Mouse (Mus musculus) forebrain, postnatal 0 days (tissue): ENCODE measurements around the gene Hesx1. TPM values are rescaled to one million over a fixed set of nuclear protein-coding genes. Genes with fewer than 3 reads are reported as not detected.

Source experiments
- ATAC-seq: fragments of 200-750 bp; cut with Nextera tagmentation; 2 replicates; pipeline ENCODE4 v1.8.0; 2017; ENCODE audit warnings: mild to moderate bottlenecking, moderate library complexity
- DNase-seq: peaks from one replicate; pipeline ENCODE4 v3.0.0-alpha.2; 2015
- H3K27ac ChIP-seq: fragments of 300-500 bp; sonication (generic); 2 replicates; pipeline ENCODE4 v1.5.1; 2014; ENCODE audit warnings: low read depth, mild to moderate bottlenecking, antibody characterized with exemption, low read length, moderate library complexity, mixed read lengths
- H3K27me3 ChIP-seq: fragments of 300-500 bp; sonication (generic); 2 replicates; pipeline ENCODE4 v1.6.1; 2014; ENCODE audit warnings: mild to moderate bottlenecking, low read length, mixed read lengths; ENCODE audit not compliant: insufficient read depth
- H3K36me3 ChIP-seq: fragments of 300-500 bp; sonication (generic); 2 replicates; pipeline ENCODE4 v1.6.1; 2014; ENCODE audit warnings: mild to moderate bottlenecking, moderate library complexity; ENCODE audit not compliant: insufficient read depth
- H3K4me1 ChIP-seq: fragments of 300-500 bp; sonication (generic); 2 replicates; pipeline ENCODE4 v1.6.1; 2014; ENCODE audit warnings: antibody characterized with exemption; ENCODE audit not compliant: insufficient read depth
- H3K4me2 ChIP-seq: fragments of 300-500 bp; sonication (generic); 2 replicates; pipeline ENCODE4 v1.6.1; 2014; ENCODE audit warnings: low read depth, mild to moderate bottlenecking, moderate library complexity
- H3K4me3 ChIP-seq: fragments of 300-500 bp; sonication (generic); 2 replicates; pipeline ENCODE4 v1.5.1; 2014; ENCODE audit warnings: low read depth, low read length, mixed read lengths
- H3K9ac ChIP-seq: fragments of 300-500 bp; sonication (generic); 2 replicates; pipeline ENCODE4 v1.6.1; 2014; ENCODE audit warnings: mild to moderate bottlenecking
- H3K9me3 ChIP-seq: fragments of 300-500 bp; sonication (generic); 2 replicates; pipeline ENCODE4 v1.6.1; 2016; ENCODE audit warnings: low read length
- CTCF ChIP-seq: sonication (generic); IDR thresholded peaks from 2 replicates; pipeline ENCODE4 v1.5.1; 2016; ENCODE audit warnings: antibody characterized with exemption, control low read depth, low read depth
- WGBS: fragments of 180-500 bp; shearing (Covaris S2); extraction: QIAGEN DNeasy Blood & Tissue Kit; methylation state at CpG from one replicate; pipeline ENCODE4 v1.1.7; 2014; 5-methylcytosine and 5-hydroxymethylcytosine counted together
- polyA plus RNA-seq: library from polyadenylated mRNA; unstranded; fragments of >200 nt; fragmentation: Nextera tagmentation; extraction: Ambion mirVana; gene quantifications from 2 replicates; pipeline ENCODE4 v1.2.1, GENCODE M21; 2015
- total RNA-seq: library from RNA; depleted of rRNA; stranded (reverse); fragments of >200 nt; gene quantifications from 2 replicates; pipeline ENCODE4 v1.2.3, GENCODE M21; 2014

The Hesx1 gene
- total and polyA plus RNA-seq, 2 experiments from 2014 or later, result not detected

GRCm38 (mm10) chr14:27011561-27011960 lies 17.3 kb downstream of the Hesx1 start:
- Histone ChIP-seq H3K27ac (no peak overlapping the region), H3K36me3 (no peaks in the 10 kb centered on the region), H3K9me3 (no peaks in the 10 kb centered on the region), H3K4me3 (no peak overlapping the region), H3K9ac (no peak overlapping the region), H3K4me2 (no peak overlapping the region), H3K27me3 (no peaks in the 10 kb centered on the region), H3K4me1 (no peaks in the 10 kb centered on the region)
- 90% methylated on average over 5 of the region's 5 CpGs for WGBS
- ATAC-seq (no peak), DNase-seq (no peak)
- TF ChIP-seq CTCF, result no peak

GRCm38 (mm10) chr14:27013658-27014057 lies 19.4 kb downstream of the Hesx1 start:
- DNase-seq (no peak), ATAC-seq (no peak)
- Histone ChIP-seq H3K36me3 (no peaks in the 10 kb centered on the region), H3K9ac (no peak overlapping the region), H3K27me3 (no peaks in the 10 kb centered on the region), H3K4me1 (no peaks in the 10 kb centered on the region), H3K4me2 (no peak overlapping the region), H3K4me3 (no peak overlapping the region), H3K27ac (no peak overlapping the region), H3K9me3 (no peaks in the 10 kb centered on the region)
- no peak for TF ChIP-seq CTCF
- 82% methylated on average over 4 of the region's 4 CpGs for WGBS

GRCm38 (mm10) chr14:27017936-27018335 lies 23.7 kb downstream of the Hesx1 start:
- TF ChIP-seq CTCF, result no peak
- Histone ChIP-seq H3K4me2 (no peak overlapping the region), H3K27ac (no peak overlapping the region), H3K27me3 (no peaks in the 10 kb centered on the region), H3K9me3 (no peaks in the 10 kb centered on the region), H3K36me3 (no peaks in the 10 kb centered on the region), H3K4me3 (no peak overlapping the region), H3K9ac (no peak overlapping the region), H3K4me1 (no peaks in the 10 kb centered on the region)
- DNase-seq (no peak), ATAC-seq (no peak)
- WGBS, result 94% methylated on average over 2 of the region's 2 CpGs

DNA sequence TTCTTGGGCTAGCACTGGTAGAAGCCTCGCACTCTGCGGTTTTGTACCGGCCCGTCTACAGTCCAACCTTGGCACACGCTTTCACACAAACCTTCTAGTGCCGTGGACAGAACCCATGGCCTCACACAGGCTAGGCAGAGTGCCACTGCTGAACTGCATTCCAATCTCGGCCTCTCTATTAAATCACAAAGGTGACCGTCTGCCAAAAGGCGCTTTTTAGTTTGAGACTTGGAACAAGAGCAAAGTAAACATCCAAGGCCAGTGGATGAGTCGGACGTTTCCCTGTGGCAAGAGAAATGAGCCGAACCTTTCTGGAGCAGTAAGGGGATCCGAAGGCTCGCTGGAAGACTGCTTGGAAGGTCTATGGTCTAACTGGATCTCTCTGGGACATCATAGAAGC lies 25.6 kb downstream of the Hesx1 start:
- 74% methylated on average over 14 of the region's 14 CpGs for WGBS
- Histone ChIP-seq H3K4me2 (no peak overlapping the region), H3K9me3 (no peaks in the 10 kb centered on the region), H3K9ac (no peak overlapping the region), H3K27ac (no peak overlapping the region), H3K4me1 (no peaks in the 10 kb centered on the region), H3K27me3 (no peaks in the 10 kb centered on the region), H3K36me3 (no peaks in the 10 kb centered on the region), H3K4me3 (no peak overlapping the region)
- DNase-seq (no peak), ATAC-seq (no peak)
- no peak for TF ChIP-seq CTCF

DNA sequence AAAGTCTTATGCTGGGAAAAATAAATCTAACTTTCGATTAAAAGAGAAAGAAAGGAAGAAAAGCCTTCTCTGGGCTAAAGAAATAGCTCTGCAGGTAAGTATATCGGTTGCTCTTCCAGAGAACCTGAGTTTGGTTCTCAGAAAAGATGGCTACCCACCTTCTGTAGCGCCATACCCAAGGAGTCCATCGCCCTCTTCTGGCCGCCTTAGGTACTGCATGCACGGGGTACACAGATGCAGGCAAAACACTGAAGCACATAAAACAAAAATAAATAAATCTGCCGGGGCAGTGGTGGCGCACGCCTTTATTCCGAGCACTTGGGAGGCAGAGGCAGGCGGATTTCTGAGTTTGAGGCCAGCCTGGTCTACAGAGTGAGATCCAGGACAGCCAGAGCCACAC lies 28.7 kb downstream of the Hesx1 start:
- H3K9me3 ChIP-seq, result no peaks in the 10 kb centered on the region
- DNase-seq (peak; percentile 16), ATAC-seq (no peak)
- H3K36me3 ChIP-seq, result no peaks in the 10 kb centered on the region
- no peak overlapping the region for H3K9ac ChIP-seq
- H3K4me2 ChIP-seq, result no peak overlapping the region
- 52% methylated on average over 11 of the region's 11 CpGs for WGBS
- TF ChIP-seq CTCF, result peak; percentile 68
- no peak overlapping the region for H3K27ac ChIP-seq
- H3K4me1 ChIP-seq, result no peaks in the 10 kb centered on the region
- no peak overlapping the region for H3K4me3 ChIP-seq
- no peaks in the 10 kb centered on the region for H3K27me3 ChIP-seq

DNA sequence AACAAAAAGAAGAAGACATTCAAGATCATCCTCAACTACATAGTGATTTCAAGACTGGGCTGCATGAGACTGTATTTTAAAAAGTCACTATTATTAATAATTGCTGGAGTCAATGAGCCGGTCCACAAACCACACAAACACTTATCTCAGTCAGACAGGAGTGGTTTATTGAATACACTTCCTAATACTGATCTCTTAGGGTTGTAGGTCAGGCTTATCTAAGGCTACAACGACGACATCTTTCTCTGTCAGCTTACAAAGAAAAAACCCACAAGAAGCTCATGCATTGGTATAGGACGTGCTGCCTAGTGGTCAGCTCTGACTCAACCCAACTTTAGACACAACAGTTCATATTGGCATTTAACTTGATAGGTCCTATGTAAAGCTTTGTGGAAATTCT lies 30.4 kb downstream of the Hesx1 start:
- Histone ChIP-seq H3K27ac (no peak overlapping the region), H3K4me2 (no peak overlapping the region), H3K9ac (no peak overlapping the region), H3K27me3 (no peaks in the 10 kb centered on the region), H3K36me3 (no peaks in the 10 kb centered on the region), H3K4me3 (no peak overlapping the region), H3K9me3 (no peaks in the 10 kb centered on the region), H3K4me1 (no peaks in the 10 kb centered on the region)
- ATAC-seq (no peak), DNase-seq (no peak)
- 92% methylated on average over 4 of the region's 4 CpGs for whole genome bisulfite sequencing
- no peak for TF ChIP-seq CTCF

GRCm38 (mm10) chr14:27029771-27030173 lies 35.6 kb downstream of the Hesx1 start:
- no peak overlapping the region for H3K9ac ChIP-seq
- H3K36me3 ChIP-seq, result no peaks in the 10 kb centered on the region
- 2% methylated on average over 15 of the region's 15 CpGs for WGBS
- peak; percentile 97 for ATAC-seq
- H3K27ac ChIP-seq, result peak overlapping the region; percentile 29; the same call in 1 of the 2 replicates
- H3K9me3 ChIP-seq, result no peaks in the 10 kb centered on the region
- H3K4me1 ChIP-seq, result no peaks in the 10 kb centered on the region
- peak; percentile 90 for DNase-seq
- no peak overlapping the region for H3K4me2 ChIP-seq
- peak; percentile 90 for TF ChIP-seq CTCF
- H3K27me3 ChIP-seq, result no peaks in the 10 kb centered on the region
- H3K4me3 ChIP-seq, result no peak overlapping the region

DNA sequence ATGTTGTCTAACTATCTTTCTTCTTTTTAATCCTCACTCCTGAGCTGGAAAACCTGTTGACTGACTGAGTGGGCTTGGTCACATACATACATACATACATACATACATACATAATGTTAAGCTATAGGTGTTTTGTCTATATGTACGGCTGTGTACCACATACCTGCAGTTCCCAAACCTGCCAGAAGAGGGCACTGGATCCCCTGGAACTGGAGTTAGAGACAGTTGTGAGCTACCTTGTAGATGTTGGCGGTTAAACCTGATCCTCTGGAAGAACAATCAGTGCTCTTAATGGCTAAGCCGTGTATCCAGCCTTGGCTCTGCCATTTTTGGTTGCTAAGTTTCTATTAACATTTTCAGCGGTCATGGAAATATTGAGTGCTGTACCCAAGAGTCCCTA lies 36.9 kb downstream of the Hesx1 start:
- DNase-seq, result peak; percentile 46
- no peaks in the 10 kb centered on the region for H3K27me3 ChIP-seq
- H3K36me3 ChIP-seq, result no peaks in the 10 kb centered on the region
- no peak overlapping the region for H3K4me2 ChIP-seq
- H3K27ac ChIP-seq, result no peak overlapping the region
- no peaks in the 10 kb centered on the region for H3K4me1 ChIP-seq
- ATAC-seq, result no peak
- no peaks in the 10 kb centered on the region for H3K9me3 ChIP-seq
- no peak overlapping the region for H3K4me3 ChIP-seq
- no peak overlapping the region for H3K9ac ChIP-seq
- TF ChIP-seq CTCF, result peak; percentile 77
- 14% methylated on average over 4 of the region's 4 CpGs for WGBS
